9 mouse cellular contexts compared by ENCODE assay signal in the genomic region with DNA sequence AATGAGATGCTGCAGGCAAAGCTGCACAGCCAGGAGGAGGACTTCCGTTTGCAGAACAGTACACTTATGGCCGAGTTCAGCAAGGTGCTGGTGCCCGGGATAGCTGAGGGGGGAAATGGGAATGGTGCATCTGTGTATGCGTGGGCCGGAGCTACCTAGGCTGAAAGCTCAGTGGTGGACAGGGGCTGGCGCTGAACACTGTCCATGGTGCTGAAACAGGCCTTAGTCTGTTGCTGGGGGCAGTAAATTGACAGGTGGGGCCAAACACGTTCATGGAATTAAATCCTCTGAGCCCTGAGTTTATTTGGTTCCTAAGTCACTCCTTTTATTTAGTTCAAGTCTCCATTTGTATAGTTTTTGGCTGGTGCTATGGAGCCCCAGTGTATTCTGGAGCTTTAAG. TPM values are rescaled to one million over a fixed set of nuclear protein-coding genes. Genes with fewer than 3 reads are reported as not detected.
A peak's percentile ranks its signal among the peaks of the same experiment; 100 is the strongest.
DNase-seq lines count a peak whose midpoint lies in the region; ATAC-seq and TF ChIP-seq lines count a peak whose summit lies in the region.
"Had no signal": no experiment of that assay in that cellular context is flagged by ENCODE, and none has a peak within 500 bp of the region (broad histone marks: within the 10 kb centered on the region; RNA-seq: fewer than 3 reads in every experiment).

No protein-coding gene starts in this region.

- H3K27me3 ChIP-seq in MEL (ENCODE audit: control insufficient read depth in 1 of 2, insufficient read depth in 2 of 2, low read length in 2 of 2) = no peaks in the 10 kb centered on the region
- no peaks in the 10 kb centered on the region for H3K27me3 ChIP-seq in midbrain, postnatal 0 days (ENCODE audit: insufficient read depth, low read length)
- no peaks in the 10 kb centered on the region for H3K27me3 ChIP-seq in forebrain, embryonic 15.5 days
- H3K27me3 ChIP-seq: neural tube, embryonic 12.5 days had no signal

- TF ChIP-seq RAD21 in MEL (IDR thresholded peaks at IDR 0.05; ENCODE audit: low read depth, low read length) = no peak

- 46% methylated on average over 7 of the region's 7 CpGs for WGBS in midbrain, postnatal 0 days
- 36% methylated on average over 7 of the region's 7 CpGs for WGBS in forebrain, embryonic 15.5 days

- DNase-seq in heart, postnatal 14 days = peak; percentile 45 to 56
- no peak for DNase-seq in heart, postnatal 25 days (ENCODE audit: low spot score)
- DNase-seq in MEL (ENCODE audit: low read depth, low spot score) = peak; percentile 69
- DNase-seq in embryo, embryonic 9.5 days (ENCODE audit: extremely low spot score) = peak; percentile 20
- DNase-seq in layer of hippocampus, postnatal 36 days = no peak
- DNase-seq in midbrain, postnatal 0 days (ENCODE audit: low spot score) = no peak

- no peak overlapping the region for H3K4me2 ChIP-seq in midbrain, postnatal 0 days (ENCODE audit: low read depth, low read length, poor library complexity, severe bottlenecking)
- no peak overlapping the region for H3K4me2 ChIP-seq in forebrain, embryonic 15.5 days (replicated peaks)
- H3K4me2 ChIP-seq: neural tube, embryonic 12.5 days had no signal

- H3K79me2 ChIP-seq in MEL (ENCODE audit: control insufficient read depth, insufficient read depth, low read length, poor library complexity) = peaks cover 10% of the 10 kb centered on the region

- intact Hi-C loops in heart, postnatal 14 days (cut with DNase I) = no loop called here
- intact Hi-C loops in heart, postnatal 25 days (cut with DNase I) = no loop called here

- H3K27ac ChIP-seq in MEL (ENCODE audit: control insufficient read depth, low read depth, low read length) = no peak overlapping the region
- no peak overlapping the region for H3K27ac ChIP-seq in midbrain, postnatal 0 days (ENCODE audit: low read depth, low read length)
- no peak overlapping the region for H3K27ac ChIP-seq in forebrain, embryonic 15.5 days (replicated peaks)
- H3K27ac ChIP-seq: neural tube, embryonic 12.5 days had no signal

- H3K9ac ChIP-seq in MEL (ENCODE audit: control insufficient read depth, low read depth, low read length, poor library complexity, severe bottlenecking) = no peak overlapping the region
- no peak overlapping the region for H3K9ac ChIP-seq in midbrain, postnatal 0 days (replicated peaks; ENCODE audit: low read length, poor library complexity, severe bottlenecking)
- H3K9ac ChIP-seq in forebrain, embryonic 15.5 days (replicated peaks) = no peak overlapping the region
- H3K9ac ChIP-seq: neural tube, embryonic 12.5 days had no signal

- no peak for TF ChIP-seq CTCF in MEL (IDR thresholded peaks at IDR 0.05 in 2 of 3, conservative IDR thresholded peaks at IDR 0.05 in 1 of 3; ENCODE audit: control insufficient read depth in 1 of 3, insufficient read depth in 1 of 3, low read depth in 2 of 3, low read length in 3 of 3, poor library complexity in 1 of 3, severe bottlenecking in 1 of 3)
- TF ChIP-seq CTCF in midbrain, postnatal 0 days (IDR thresholded peaks at IDR 0.05) = no peak

- H3K9me3 ChIP-seq in MEL (replicated peaks; ENCODE audit: insufficient read depth, low read length) = no peaks in the 10 kb centered on the region
- H3K9me3 ChIP-seq in midbrain, postnatal 0 days (ENCODE audit: low read length) = no peaks in the 10 kb centered on the region
- H3K9me3 ChIP-seq in forebrain, embryonic 15.5 days = no peaks in the 10 kb centered on the region
- H3K9me3 ChIP-seq: neural tube, embryonic 12.5 days had no signal

- TF ChIP-seq POLR2A in MEL (IDR thresholded peaks at IDR 0.05; ENCODE audit: control insufficient read depth in 1 of 2, insufficient read depth in 1 of 2, low read depth in 1 of 2, low read length in 2 of 2, poor library complexity in 1 of 2) = no peak

- TF ChIP-seq EP300 in MEL (IDR thresholded peaks at IDR 0.05; ENCODE audit: low read depth in 1 of 2, low read length in 2 of 2) = no peak

- peaks cover 0 to 9% of the 10 kb centered on the region in 2 experiments; a peak in 1 of 4 replicates for H3K4me1 ChIP-seq in MEL (ENCODE audit: control insufficient read depth in 1 of 2, insufficient read depth in 2 of 2, low read length in 2 of 2)
- no peaks in the 10 kb centered on the region for H3K4me1 ChIP-seq in midbrain, postnatal 0 days (ENCODE audit: insufficient read depth, low read length)
- H3K4me1 ChIP-seq in forebrain, embryonic 15.5 days = peaks cover 10% of the 10 kb centered on the region
- H3K4me1 ChIP-seq: neural tube, embryonic 12.5 days had no signal

- H3K36me3 ChIP-seq in MEL (ENCODE audit: control insufficient read depth in 1 of 2, insufficient read depth in 2 of 2, low read length in 2 of 2) = peaks cover 0 to 12% of the 10 kb centered on the region in 2 experiments; a peak in 3 of 4 replicates
- peaks cover 2% of the 10 kb centered on the region; the same call in 1 of the 2 replicates for H3K36me3 ChIP-seq in midbrain, postnatal 0 days (ENCODE audit: insufficient read depth, low read length)
- H3K36me3 ChIP-seq in forebrain, embryonic 15.5 days = peaks cover 17% of the 10 kb centered on the region; the same call in 1 of the 2 replicates

- ATAC-seq in megakaryocyte progenitor cell, adult 5-6 weeks (replicated peaks; ENCODE audit: poor library complexity) = peak; percentile 61
- ATAC-seq in midbrain, postnatal 0 days (ENCODE audit: low FRiP score) = no peak
- ATAC-seq in forebrain, embryonic 15.5 days (replicated peaks) = no peak

- H3K4me3 ChIP-seq in MEL (ENCODE audit: control insufficient read depth in 1 of 2, insufficient read depth in 1 of 2, low read depth in 2 of 2, low read length in 2 of 2) = no peak overlapping the region
- H3K4me3 ChIP-seq in midbrain, postnatal 0 days (ENCODE audit: low read depth, low read length) = no peak overlapping the region
- H3K4me3 ChIP-seq in forebrain, embryonic 15.5 days = no peak overlapping the region
- H3K4me3 ChIP-seq: neural tube, embryonic 12.5 days had no signal

RNA-seq across cellular contexts. Expression of a gene that starts 5.5 kb away (rescaled TPM):
- 10 to 100 TPM; 26.1 to 31.7 TPM for total RNA-seq in heart, postnatal 14 days (2021)
- total RNA-seq in heart, postnatal 25 days (2021) = 10 to 100 TPM; 24.7 to 26.9 TPM
- 36.2 and 40.5 TPM in 2 replicates for total RNA-seq in MEL (2012; rRNA removed)
- 100 to 1,000 TPM in 1 of 2 experiments, 10 to 100 TPM in 1; 84.6 to 244 TPM for polyA plus RNA-seq in MEL (2012; ENCODE audit: insufficient read depth in 1 of 2, insufficient read length in 2 of 2, low read depth in 1 of 2, low replicate concordance in 2 of 2, missing spikeins in 1 of 2)
- 34.4 and 34.9 TPM in 2 replicates for total RNA-seq in megakaryocyte progenitor cell, adult 5-6 weeks (2015)
- 48.6 and 69.7 TPM in 2 replicates for total RNA-seq in megakaryocyte progenitor cell, adult 5-6 weeks (2017)
- total RNA-seq in layer of hippocampus, postnatal 36 days (2021) = 100 to 1,000 TPM in 1 of 2 experiments, 10 to 100 TPM in 1; 92.2 to 106 TPM
- 27.2 and 36.3 TPM in 2 replicates for total RNA-seq in midbrain, postnatal 0 days (2014; rRNA removed)
- 63.9 and 68.4 TPM in 2 replicates for polyA plus RNA-seq in midbrain, postnatal 0 days (2015; fragmentation: Nextera tagmentation; extraction: Ambion mirVana)
- 77.6 and 78.5 TPM in 2 replicates for polyA plus RNA-seq in forebrain, embryonic 15.5 days (2015; fragmentation: Nextera tagmentation; extraction: Ambion mirVana)

RNA-seq across cellular contexts. Expression of a gene that starts 27.1 kb away (rescaled TPM):
- under 1 TPM; 0.39 to 0.45 TPM for total RNA-seq in heart, postnatal 14 days (2021)
- total RNA-seq in heart, postnatal 25 days (2021) = under 1 TPM; 0.22 to 0.23 TPM
- 0.26 and 0.31 TPM in 2 replicates for total RNA-seq in MEL (2012; rRNA removed)
- polyA plus RNA-seq in MEL (2012; ENCODE audit: insufficient read depth in 1 of 2, insufficient read length in 2 of 2, low read depth in 1 of 2, low replicate concordance in 2 of 2, missing spikeins in 1 of 2) = 1 to 10 TPM in 1 of 2 experiments, not detected in 1; 1.4 TPM
- 0.34 and 0.42 TPM in 2 replicates for total RNA-seq in megakaryocyte progenitor cell, adult 5-6 weeks (2015)
- 0.21 and 0.68 TPM in 2 replicates for total RNA-seq in megakaryocyte progenitor cell, adult 5-6 weeks (2017)
- total RNA-seq in layer of hippocampus, postnatal 36 days (2021) = 10 to 100 TPM in 1 of 2 experiments, 1 to 10 TPM in 1; 7.3 to 10.3 TPM
- total RNA-seq in midbrain, postnatal 0 days (2014; rRNA removed) = 3.1 and 5.2 TPM in 2 replicates
- 4.6 and 5.3 TPM in 2 replicates for polyA plus RNA-seq in midbrain, postnatal 0 days (2015; fragmentation: Nextera tagmentation; extraction: Ambion mirVana)
- polyA plus RNA-seq in forebrain, embryonic 15.5 days (2015; fragmentation: Nextera tagmentation; extraction: Ambion mirVana) = 2.8 and 3.1 TPM in 2 replicates

RNA-seq across cellular contexts. Expression of a gene that starts 32.7 kb away (rescaled TPM):
- 10 to 100 TPM; 14.8 to 19.9 TPM for total RNA-seq in heart, postnatal 14 days (2021)
- total RNA-seq in heart, postnatal 25 days (2021) = 10 to 100 TPM; 15.0 to 16.8 TPM
- 20.6 and 23.4 TPM in 2 replicates for total RNA-seq in MEL (2012; rRNA removed)
- polyA plus RNA-seq in MEL (2012; ENCODE audit: insufficient read depth in 1 of 2, insufficient read length in 2 of 2, low read depth in 1 of 2, low replicate concordance in 2 of 2, missing spikeins in 1 of 2) = 10 to 100 TPM in 1 of 2 experiments, not detected in 1; 64.7 TPM
- total RNA-seq in megakaryocyte progenitor cell, adult 5-6 weeks (2015) = 12.2 and 14.6 TPM in 2 replicates
- 4.6 and 7.1 TPM in 2 replicates for total RNA-seq in megakaryocyte progenitor cell, adult 5-6 weeks (2017)
- 10 to 100 TPM; 26.7 to 27.4 TPM for total RNA-seq in layer of hippocampus, postnatal 36 days (2021)
- 21.0 and 22.3 TPM in 2 replicates for total RNA-seq in midbrain, postnatal 0 days (2014; rRNA removed)
- polyA plus RNA-seq in midbrain, postnatal 0 days (2015; fragmentation: Nextera tagmentation; extraction: Ambion mirVana) = 20.0 and 21.0 TPM in 2 replicates
- 21.8 and 23.4 TPM in 2 replicates for polyA plus RNA-seq in forebrain, embryonic 15.5 days (2015; fragmentation: Nextera tagmentation; extraction: Ambion mirVana)

RNA-seq across cellular contexts. Expression of a gene that starts 44.3 kb away (rescaled TPM):
- 1 to 10 TPM in 1 of 2 experiments, under 1 TPM in 1; 0.74 to 1.2 TPM for total RNA-seq in heart, postnatal 14 days (2021)
- 1 to 10 TPM in 1 of 2 experiments, under 1 TPM in 1; 0.91 to 2.0 TPM for total RNA-seq in heart, postnatal 25 days (2021)
- total RNA-seq in MEL (2012; rRNA removed) = 3.9 and 5.8 TPM in 2 replicates
- polyA plus RNA-seq in MEL (2012; ENCODE audit: insufficient read depth in 1 of 2, insufficient read length in 2 of 2, low read depth in 1 of 2, low replicate concordance in 2 of 2, missing spikeins in 1 of 2) = 10 to 100 TPM in 1 of 2 experiments, not detected in 1; 12.2 TPM
- 0.88 and 1.2 TPM in 2 replicates for total RNA-seq in megakaryocyte progenitor cell, adult 5-6 weeks (2015)
- total RNA-seq in megakaryocyte progenitor cell, adult 5-6 weeks (2017) = 0.33 and 1.1 TPM in 2 replicates
- 10 to 100 TPM; 14.3 to 16.0 TPM for total RNA-seq in layer of hippocampus, postnatal 36 days (2021)
- total RNA-seq in midbrain, postnatal 0 days (2014; rRNA removed) = 272 and 352 TPM in 2 replicates
- 64.9 and 71.6 TPM in 2 replicates for polyA plus RNA-seq in midbrain, postnatal 0 days (2015; fragmentation: Nextera tagmentation; extraction: Ambion mirVana)
- 55.5 and 63.3 TPM in 2 replicates for polyA plus RNA-seq in forebrain, embryonic 15.5 days (2015; fragmentation: Nextera tagmentation; extraction: Ambion mirVana)

RNA-seq across cellular contexts. Expression of a gene that starts 46.1 kb away (rescaled TPM):
- 10 to 100 TPM; 33.5 to 33.8 TPM for total RNA-seq in heart, postnatal 14 days (2021)
- 10 to 100 TPM; 25.7 to 28.5 TPM for total RNA-seq in heart, postnatal 25 days (2021)
- 76.4 and 82.6 TPM in 2 replicates for total RNA-seq in MEL (2012; rRNA removed)
- polyA plus RNA-seq in MEL (2012; ENCODE audit: insufficient read depth in 1 of 2, insufficient read length in 2 of 2, low read depth in 1 of 2, low replicate concordance in 2 of 2, missing spikeins in 1 of 2) = 1,000 to 10,000 TPM in 1 of 2 experiments, 100 to 1,000 TPM in 1; 197 to 1,180 TPM
- 33.0 and 33.7 TPM in 2 replicates for total RNA-seq in megakaryocyte progenitor cell, adult 5-6 weeks (2015)
- total RNA-seq in megakaryocyte progenitor cell, adult 5-6 weeks (2017) = 48.6 and 58.7 TPM in 2 replicates
- 10 to 100 TPM; 79.8 to 82.6 TPM for total RNA-seq in layer of hippocampus, postnatal 36 days (2021)
- total RNA-seq in midbrain, postnatal 0 days (2014; rRNA removed) = 61.2 and 68.3 TPM in 2 replicates
- polyA plus RNA-seq in midbrain, postnatal 0 days (2015; fragmentation: Nextera tagmentation; extraction: Ambion mirVana) = 37.0 and 39.6 TPM in 2 replicates
- 53.8 and 55.8 TPM in 2 replicates for polyA plus RNA-seq in forebrain, embryonic 15.5 days (2015; fragmentation: Nextera tagmentation; extraction: Ambion mirVana)

Comparison
In these comparisons a context has a peak if more than half of its experiments do, and no peak if none do; other contexts are left out.
1. DNase-seq: peak in heart, postnatal 14 days (2 of 2), MEL (single experiment) and embryo, embryonic 9.5 days (single experiment); none in heart, postnatal 25 days (single experiment), layer of hippocampus, postnatal 36 days (0 of 2) and midbrain, postnatal 0 days (single experiment).